Mouse (Mus musculus) layer of hippocampus, postnatal 25 days (tissue): Measurements from ENCODE around the gene Uap1l1. TPM values are rescaled to one million over a fixed set of nuclear protein-coding genes. Genes with fewer than 3 reads are reported as not detected.
"Not testable (repeated sequence)": the region's sequence is repeated elsewhere in the genome, so short reads cannot be mapped to it uniquely, and the experiment has no call there.

Experiments
- DNase-seq, 2 experiments: peaks; one replicate each; pipeline ENCODE4 v3.0.0; 2022; ENCODE audit warnings: mixed read lengths in 2 of 2, low spot score in 1 of 2; ENCODE audit errors: extremely low spot score in 1 of 2
- total RNA-seq, 2 experiments: library from RNA; stranded (reverse); gene quantifications; 2 replicates each; pipeline ENCODE4 v1.2.3; 2021

Uap1l1 gene
- total RNA-seq = 10 to 100 TPM; 14.2 to 14.3 TPM

DNA sequence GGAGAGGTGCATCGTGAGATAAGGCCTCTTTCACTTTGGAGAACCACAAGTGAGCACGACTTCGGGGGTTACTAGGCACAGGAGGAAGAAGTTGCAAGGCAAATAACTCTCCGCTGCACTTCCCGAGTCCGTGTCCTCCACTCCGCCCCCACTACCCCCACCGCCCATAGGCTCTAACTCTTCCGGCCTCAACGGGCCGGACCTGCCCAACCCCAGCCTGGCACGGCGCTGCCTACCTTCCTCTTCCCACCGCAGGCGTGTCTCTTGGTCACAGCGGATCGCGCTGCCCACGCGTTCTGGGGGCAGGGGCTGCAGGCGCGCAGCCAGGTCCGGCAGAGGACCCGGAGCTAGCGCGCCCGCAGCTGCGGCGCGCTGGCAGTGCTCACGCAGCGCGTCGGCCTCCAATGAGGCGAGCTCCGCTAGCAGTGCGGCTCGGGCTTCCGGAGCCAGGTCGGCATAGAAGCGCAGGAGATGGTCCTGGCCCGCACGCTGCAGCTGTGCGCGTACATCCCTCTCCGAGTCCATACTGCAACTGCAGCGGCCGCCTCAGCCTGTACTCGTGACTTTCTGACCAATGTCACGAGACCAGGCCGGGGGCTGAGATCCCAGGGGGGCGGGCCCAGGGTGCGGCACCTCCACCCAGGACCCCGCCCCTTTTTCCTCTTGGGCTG, at the start of gene Uap1l1:
Gene Uap1l1 (minus strand): TSS at position 592 of the 671 bp plus-strand sequence.
- DNase-seq = peak in 1 of 2 experiments; percentile 39

DNA sequence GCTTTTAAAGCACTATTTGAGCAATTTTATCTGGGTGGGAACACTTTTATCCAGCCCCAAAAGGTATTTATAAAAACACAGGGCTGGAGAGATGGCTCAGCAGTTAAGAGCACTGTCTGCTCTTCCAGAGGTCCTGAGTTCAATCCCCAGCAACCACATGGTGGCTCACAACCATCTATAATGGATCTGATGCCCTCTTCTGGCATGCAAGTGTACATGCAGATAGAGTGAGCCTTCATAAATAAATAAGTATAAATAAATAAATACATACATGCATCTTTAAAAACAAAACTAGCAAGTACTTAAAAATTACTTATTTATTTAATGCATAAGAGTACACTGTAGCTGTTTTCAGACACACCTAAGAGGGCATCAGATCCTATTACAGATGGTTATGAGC, 48.0 kb upstream of the Uap1l1 start:
- DNase-seq = not testable (repeated sequence)

- DNase-seq = no peak
Measured at GRCm38 (mm10) chr2:25408908-25409307, 43.4 kb upstream of the Uap1l1 start.

- DNase-seq = no peak
Measured at GRCm38 (mm10) chr2:25403994-25404393, 38.5 kb upstream of the Uap1l1 start.

- DNase-seq = peak; percentile 81 to 89
Measured at GRCm38 (mm10) chr2:25402972-25403601, 37.6 kb upstream of the Uap1l1 start.

- DNase-seq = peak; percentile 55 to 82
Measured at GRCm38 (mm10) chr2:25402377-25402971, 37.0 kb upstream of the Uap1l1 start.

GRCm38 (mm10) chr2:25400764-25401163, 35.3 kb upstream of the Uap1l1 start:
- DNase-seq = peak in 1 of 2 experiments; percentile 56

DNA sequence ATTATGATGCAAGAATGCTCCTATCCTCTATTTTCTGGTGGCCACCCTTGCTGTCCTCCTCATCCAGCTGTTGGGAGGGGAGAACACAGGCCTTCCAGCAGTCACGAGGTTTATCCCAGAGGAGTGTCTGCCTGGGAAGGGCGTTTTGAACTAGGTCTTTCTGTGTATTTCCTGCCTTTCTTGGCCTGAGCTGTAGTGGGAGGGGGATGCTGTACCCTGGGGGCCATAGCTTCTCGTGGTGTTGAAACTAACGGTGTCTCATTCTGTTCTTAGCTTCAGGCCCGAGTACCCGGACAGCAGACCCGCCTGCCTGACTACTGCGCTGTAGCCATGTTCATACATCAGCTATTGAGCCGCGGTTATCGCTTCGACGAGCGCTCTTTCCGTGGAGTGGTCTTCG, 34.8 kb upstream of the Uap1l1 start:
- DNase-seq = no peak

GRCm38 (mm10) chr2:25399051-25399450, 33.6 kb upstream of the Uap1l1 start, which contains the start of gene Npdc1:
Npdc1 (plus strand) TSS chr2:25399351.
- DNase-seq = no peak

DNA sequence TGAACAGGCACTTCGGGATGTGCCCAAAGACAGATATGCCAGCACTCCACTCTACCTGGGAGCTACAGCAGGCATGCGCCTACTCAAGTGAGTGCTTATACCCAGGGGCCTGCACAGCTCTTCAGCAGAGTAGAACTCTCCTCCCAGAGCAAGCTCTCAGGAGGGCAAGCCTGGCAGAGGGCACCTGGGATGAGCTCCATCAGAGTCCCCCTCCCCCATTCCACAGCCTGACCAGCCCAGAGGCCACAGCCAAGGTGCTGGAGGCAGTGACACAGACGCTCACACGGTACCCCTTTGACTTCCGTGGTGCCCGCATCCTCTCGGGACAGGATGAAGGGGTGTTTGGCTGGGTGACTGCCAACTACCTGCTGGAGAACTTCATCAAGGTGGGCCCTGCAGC, 32.6 kb upstream of the Uap1l1 start:
- DNase-seq = no peak

- DNase-seq = no peak
Measured at GRCm38 (mm10) chr2:25397010-25397409, 31.5 kb upstream of the Uap1l1 start.

DNA sequence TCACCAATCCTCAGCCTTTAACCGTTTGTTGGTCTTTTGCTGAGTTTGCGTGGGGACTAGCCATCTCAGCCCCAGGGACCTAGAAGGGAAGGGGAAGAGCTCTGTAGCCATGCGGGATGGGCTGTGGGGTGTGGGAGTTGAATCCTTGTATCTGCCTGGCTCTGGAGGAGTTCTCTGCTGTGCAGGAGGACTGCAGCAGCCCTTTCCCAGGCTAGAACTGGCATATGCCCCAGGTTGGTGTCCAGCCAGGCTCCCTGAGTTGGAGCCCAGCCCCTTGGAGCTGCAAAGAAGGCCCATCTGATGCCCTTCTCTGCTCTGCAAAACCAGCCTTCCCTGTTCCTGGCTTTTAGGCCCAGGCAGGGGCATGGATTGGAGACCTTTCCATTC, 31.1 kb upstream of the Uap1l1 start:
- peak in 1 of 2 experiments; percentile 41 for DNase-seq

- no peak for DNase-seq
Measured at GRCm38 (mm10) chr2:25395721-25396596, 30.5 kb upstream of the Uap1l1 start, which contains the start of gene Entpd2. Entpd2 (plus strand) TSS chr2:25395874.

GRCm38 (mm10) chr2:25394281-25395221, 29.1 kb upstream of the Uap1l1 start:
- peak in 1 of 2 experiments; percentile 36 for DNase-seq

DNA sequence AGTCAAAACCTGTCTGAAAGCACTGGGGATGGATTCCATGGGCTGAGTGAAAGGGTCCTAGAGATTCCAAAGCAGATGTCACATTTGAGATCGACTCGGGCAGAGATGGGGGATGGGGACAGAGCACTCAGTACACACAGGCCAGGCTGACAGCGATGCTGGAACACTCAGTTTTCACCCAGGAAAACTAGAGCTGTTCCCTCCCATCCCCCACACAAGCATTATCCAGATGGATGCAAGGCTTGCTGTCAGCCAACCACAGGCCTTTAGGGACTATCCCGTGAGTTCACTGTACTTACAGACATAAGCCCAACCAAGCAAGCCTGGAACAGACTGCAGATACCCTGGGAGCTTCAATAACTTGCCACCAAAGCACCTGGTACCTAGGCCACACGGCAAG, 25.8 kb upstream of the Uap1l1 start:
- DNase-seq = no peak

GRCm38 (mm10) chr2:25384492-25384891, 19.0 kb upstream of the Uap1l1 start:
- DNase-seq = no peak

GRCm38 (mm10) chr2:25376589-25376988, 11.1 kb upstream of the Uap1l1 start:
- DNase-seq = peak in 1 of 2 experiments; percentile 63

DNA sequence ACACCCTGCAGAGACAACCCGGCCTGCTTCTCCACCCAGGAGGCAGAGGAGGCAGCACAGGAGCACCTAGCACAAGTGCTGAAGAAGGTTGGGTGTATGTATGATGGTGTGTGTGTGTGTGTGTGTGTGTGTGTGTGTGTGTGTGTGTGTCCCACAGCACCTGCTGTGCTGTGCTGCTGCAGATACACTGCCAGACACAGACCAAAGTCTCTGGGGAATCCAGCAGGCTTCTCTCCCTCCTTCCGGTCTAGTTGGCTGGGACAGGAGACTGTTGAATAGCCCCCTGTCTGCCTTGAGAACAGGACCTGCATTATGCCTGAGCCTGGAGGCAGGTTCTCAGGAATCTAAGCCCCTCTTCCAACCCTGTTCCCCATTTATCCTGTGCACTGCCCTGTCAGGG, 7.9 kb upstream of the Uap1l1 start:
- DNase-seq = no peak

- no peak for DNase-seq
Measured at GRCm38 (mm10) chr2:25372644-25373391, 7.3 kb upstream of the Uap1l1 start.
